Mouse (Mus musculus): ENCODE results near the gene Atxn7l2. TPM values are rescaled to one million over a fixed set of nuclear protein-coding genes. Genes with fewer than 3 reads are reported as not detected.
A peak's percentile ranks its signal among the peaks of the same experiment; 100 is the strongest.
"Not testable (repeated sequence)": the region's sequence is repeated elsewhere in the genome, so short reads cannot be mapped to it uniquely, and the experiment has no call there.

Atxn7l2 gene
- polyA plus RNA-seq (2015; fragmentation: Nextera tagmentation; extraction: Ambion mirVana) = 18.0 and 18.7 TPM in 2 replicates

- Histone ChIP-seq H3K4me3 (peak within 1 kb of the TSS; percentile 62), H3K9ac (peak within 1 kb of the TSS; percentile 58), H3K4me1 (peaks cover 43% of the 10 kb centered on the region), H3K27me3 (0 out of 2 replicates have a peak, but pooled peaks cover 3% of the 10 kb centered on the region), H3K4me2 (peak within 1 kb of the TSS; percentile 89), H3K27ac (peak within 1 kb of the TSS; percentile 93), H3K36me3 (peaks cover 8% of the 10 kb centered on the region), H3K9me3 (no peaks in the 10 kb centered on the region)
- ATAC-seq (ENCODE audit: insufficient number of reproducible peaks, low FRiP score, low TSS enrichment, low read depth) = peak; percentile 72
- 0% methylated on average over 14 of the region's 14 CpGs for WGBS
Measured at GRCm38 (mm10) chr3:108210771-108211139, at the start of gene Atxn7l2. Atxn7l2 (minus strand) TSS chr3:108210934.

GRCm38 (mm10) chr3:108259319-108259718, 48.6 kb upstream of the Atxn7l2 start:
- 77% methylated on average over 3 of the region's 3 CpGs for WGBS
- H3K27ac ChIP-seq = no peak overlapping the region
- no peak overlapping the region for H3K9ac ChIP-seq
- H3K9me3 ChIP-seq = no peaks in the 10 kb centered on the region
- H3K27me3 ChIP-seq = no peaks in the 10 kb centered on the region
- ATAC-seq (ENCODE audit: insufficient number of reproducible peaks, low FRiP score, low TSS enrichment, low read depth) = no peak
- H3K4me3 ChIP-seq = no peak overlapping the region
- H3K4me2 ChIP-seq = no peak overlapping the region
- H3K36me3 ChIP-seq = peaks cover 20% of the 10 kb centered on the region
- H3K4me1 ChIP-seq = peaks cover 8% of the 10 kb centered on the region; the same call in 1 of the 2 replicates

- Histone ChIP-seq H3K27me3 (no peaks in the 10 kb centered on the region), H3K4me2 (peak overlapping the region; percentile 66), H3K9me3 (no peaks in the 10 kb centered on the region), H3K36me3 (peaks cover 14% of the 10 kb centered on the region), H3K4me3 (peak overlapping the region; percentile 53), H3K4me1 (peaks cover 8% of the 10 kb centered on the region; the same call in 1 of the 2 replicates), H3K9ac (peak overlapping the region; percentile 62), H3K27ac (no peak overlapping the region)
- no peak for ATAC-seq (ENCODE audit: insufficient number of reproducible peaks, low FRiP score, low TSS enrichment, low read depth)
- WGBS = 63% methylated on average over 3 of the region's 3 CpGs
Measured at GRCm38 (mm10) chr3:108257831-108258500, 47.2 kb upstream of the Atxn7l2 start.

GRCm38 (mm10) chr3:108256719-108257637, 46.2 kb upstream of the Atxn7l2 start, which contains the start of gene Psma5:
Psma5 (plus strand) TSS chr3:108256926.
- H3K4me2 ChIP-seq = peak within 1 kb of the TSS; percentile 66
- peak; percentile 99 for ATAC-seq (ENCODE audit: insufficient number of reproducible peaks, low FRiP score, low TSS enrichment, low read depth)
- peaks cover 7% of the 10 kb centered on the region for H3K36me3 ChIP-seq
- no peaks in the 10 kb centered on the region for H3K9me3 ChIP-seq
- under 1% methylated on average over 79 of the region's 79 CpGs for WGBS
- no peaks in the 10 kb centered on the region for H3K27me3 ChIP-seq
- H3K27ac ChIP-seq = peak within 1 kb of the TSS; percentile 19
- H3K4me3 ChIP-seq = peak within 1 kb of the TSS; percentile 53
- H3K4me1 ChIP-seq = peaks cover 8% of the 10 kb centered on the region; the same call in 1 of the 2 replicates
- peak within 1 kb of the TSS; percentile 62 for H3K9ac ChIP-seq

GRCm38 (mm10) chr3:108246857-108247256, 36.1 kb upstream of the Atxn7l2 start:
- H3K9ac ChIP-seq = no peak overlapping the region
- H3K27me3 ChIP-seq = no peaks in the 10 kb centered on the region
- ATAC-seq (ENCODE audit: insufficient number of reproducible peaks, low FRiP score, low TSS enrichment, low read depth) = no peak
- no peak overlapping the region for H3K4me3 ChIP-seq
- H3K27ac ChIP-seq = no peak overlapping the region
- H3K36me3 ChIP-seq = no peaks in the 10 kb centered on the region
- no peaks in the 10 kb centered on the region for H3K4me1 ChIP-seq
- WGBS = 67% methylated on average over 2 of the region's 2 CpGs
- no peaks in the 10 kb centered on the region for H3K9me3 ChIP-seq
- H3K4me2 ChIP-seq = no peak overlapping the region

- Histone ChIP-seq H3K9me3 (no peaks in the 10 kb centered on the region), H3K9ac (no peak overlapping the region), H3K4me1 (no peaks in the 10 kb centered on the region), H3K4me3 (no peak overlapping the region), H3K4me2 (no peak overlapping the region), H3K27me3 (no peaks in the 10 kb centered on the region), H3K27ac (no peak overlapping the region), H3K36me3 (no peaks in the 10 kb centered on the region)
- 94% methylated on average over 3 of the region's 3 CpGs for WGBS
- no peak for ATAC-seq (ENCODE audit: insufficient number of reproducible peaks, low FRiP score, low TSS enrichment, low read depth)
Measured at GRCm38 (mm10) chr3:108241243-108241839, 30.6 kb upstream of the Atxn7l2 start.

GRCm38 (mm10) chr3:108237474-108238102, 26.9 kb upstream of the Atxn7l2 start:
- not testable (repeated sequence) for H3K36me3 ChIP-seq; H3K27me3 ChIP-seq; H3K9ac ChIP-seq; H3K4me2 ChIP-seq; H3K4me1 ChIP-seq; H3K9me3 ChIP-seq; ATAC-seq (ENCODE audit: insufficient number of reproducible peaks, low FRiP score, low TSS enrichment, low read depth); H3K4me3 ChIP-seq; H3K27ac ChIP-seq
- 81% methylated on average over 4 of the region's 4 CpGs for WGBS

GRCm38 (mm10) chr3:108231646-108232045, 20.9 kb upstream of the Atxn7l2 start:
- peaks cover 16% of the 10 kb centered on the region for H3K27me3 ChIP-seq
- H3K4me1 ChIP-seq = peaks cover 5% of the 10 kb centered on the region
- no peaks in the 10 kb centered on the region for H3K9me3 ChIP-seq
- H3K4me3 ChIP-seq = no peak overlapping the region
- no peak for ATAC-seq (ENCODE audit: insufficient number of reproducible peaks, low FRiP score, low TSS enrichment, low read depth)
- WGBS = 81% methylated on average over 4 of the region's 4 CpGs
- H3K27ac ChIP-seq = no peak overlapping the region
- no peaks in the 10 kb centered on the region for H3K36me3 ChIP-seq
- no peak overlapping the region for H3K9ac ChIP-seq
- no peak overlapping the region for H3K4me2 ChIP-seq

- no peak overlapping the region for H3K4me2 ChIP-seq
- no peaks in the 10 kb centered on the region for H3K36me3 ChIP-seq
- H3K9ac ChIP-seq = no peak overlapping the region
- no peaks in the 10 kb centered on the region for H3K9me3 ChIP-seq
- no peak for ATAC-seq (ENCODE audit: insufficient number of reproducible peaks, low FRiP score, low TSS enrichment, low read depth)
- no peak overlapping the region for H3K27ac ChIP-seq
- H3K4me3 ChIP-seq = no peak overlapping the region
- peaks cover 15% of the 10 kb centered on the region for H3K4me1 ChIP-seq
- H3K27me3 ChIP-seq = peaks cover 50% of the 10 kb centered on the region
- WGBS = 71% methylated on average over 2 of the region's 2 CpGs
Measured at GRCm38 (mm10) chr3:108227521-108227920, 16.8 kb upstream of the Atxn7l2 start.

- H3K9me3 ChIP-seq = no peaks in the 10 kb centered on the region
- ATAC-seq (ENCODE audit: insufficient number of reproducible peaks, low FRiP score, low TSS enrichment, low read depth) = peak; percentile 40; the same call in 1 of the 2 replicates
- peaks cover 58% of the 10 kb centered on the region for H3K27me3 ChIP-seq
- 5% methylated on average over 42 of the region's 44 CpGs for WGBS
- H3K9ac ChIP-seq = peak within 1 kb of the TSS; percentile 43
- H3K27ac ChIP-seq = no peak within 1 kb of the TSS
- peak within 1 kb of the TSS; percentile 47 for H3K4me3 ChIP-seq
- H3K4me1 ChIP-seq = peaks cover 15% of the 10 kb centered on the region
- H3K36me3 ChIP-seq = no peaks in the 10 kb centered on the region
- H3K4me2 ChIP-seq = peak within 1 kb of the TSS; percentile 90
Measured at GRCm38 (mm10) chr3:108226558-108227350, 16.0 kb upstream of the Atxn7l2 start, which contains the start of gene Sypl2. Sypl2 (minus strand) TSS chr3:108226648.

All from limb, embryonic 15.5 days (tissue).